Comparison of ENCODE assay signal across 19 mouse cellular contexts in the genomic region with DNA sequence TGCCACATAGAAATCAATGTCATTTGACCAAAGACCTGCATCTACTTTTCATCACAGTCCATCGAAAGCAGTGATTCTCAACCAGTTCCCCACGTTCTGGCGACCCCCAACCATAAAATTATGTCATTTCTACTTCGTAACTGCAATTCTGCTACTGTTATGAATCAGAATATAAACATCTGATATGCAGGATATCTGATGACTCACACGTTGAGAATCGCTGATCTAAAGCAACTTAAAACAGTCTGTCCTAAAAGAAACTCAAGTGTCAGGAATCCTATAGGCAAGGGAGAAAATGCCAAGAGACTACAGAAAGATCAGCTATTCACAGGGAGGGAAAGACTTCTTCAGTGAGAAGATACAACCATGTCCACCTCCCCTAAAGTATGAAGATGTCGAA.
A peak's percentile ranks its signal among the peaks of the same experiment; 100 is the strongest.
DNase-seq lines count a peak whose midpoint lies in the region; ATAC-seq lines count a peak whose summit lies in the region.
"Had no signal": no experiment of that assay in that cellular context is flagged by ENCODE, and none has a peak within 500 bp of the region (broad histone marks: within the 10 kb centered on the region; RNA-seq: fewer than 3 reads in every experiment).

No protein-coding gene starts in this region.

- WGBS in hindbrain, embryonic 15.5 days, result 90% methylated on average over 7 of the region's 7 CpGs
- WGBS in hindbrain, embryonic 10.5 days, result 92% methylated on average over 7 of the region's 7 CpGs
- WGBS in embryonic facial prominence, embryonic 10.5 days, result 88% methylated on average over 7 of the region's 7 CpGs
- 63% methylated on average over 7 of the region's 7 CpGs for WGBS in embryonic facial prominence, embryonic 14.5 days

- intact Hi-C loops in heart, postnatal 14 days (cut with DNase I), result no loop called here

- H3K9me3 ChIP-seq in hindbrain, embryonic 15.5 days, result no peaks in the 10 kb centered on the region
- H3K9me3 ChIP-seq in hindbrain, embryonic 10.5 days, result no peaks in the 10 kb centered on the region
- no peaks in the 10 kb centered on the region for H3K9me3 ChIP-seq in embryonic facial prominence, embryonic 10.5 days
- H3K9me3 ChIP-seq in embryonic facial prominence, embryonic 14.5 days (ENCODE audit: control insufficient read depth, low read length), result no peaks in the 10 kb centered on the region
- H3K9me3 ChIP-seq: heart, embryonic 12.5 days; midbrain, embryonic 13.5 days; neural tube, embryonic 12.5 days had no signal

- H3K27ac ChIP-seq in hindbrain, embryonic 15.5 days (replicated peaks), result peak overlapping the region; percentile 74
- H3K27ac ChIP-seq in hindbrain, embryonic 10.5 days, result no peak overlapping the region
- H3K27ac ChIP-seq in embryonic facial prominence, embryonic 10.5 days (replicated peaks), result peak overlapping the region; percentile 79
- H3K27ac ChIP-seq in embryonic facial prominence, embryonic 14.5 days (replicated peaks; ENCODE audit: low read depth, low read length), result peak overlapping the region; percentile 65

- no peak overlapping the region for H3K9ac ChIP-seq in hindbrain, embryonic 15.5 days
- H3K9ac ChIP-seq in embryonic facial prominence, embryonic 14.5 days (ENCODE audit: low read depth, low read length), result no peak overlapping the region
- H3K9ac ChIP-seq: heart, embryonic 12.5 days; liver, postnatal 0 days; midbrain, embryonic 13.5 days; neural tube, embryonic 12.5 days had no signal

- no peak for DNase-seq in hindbrain, embryonic 10.5 days (ENCODE audit: low spot score)
- no peak for DNase-seq in embryonic facial prominence, embryonic 10.5 days (ENCODE audit: low spot score)
- DNase-seq in embryonic facial prominence, embryonic 14.5 days (ENCODE audit: low spot score), result no peak
- peak; percentile 23 for DNase-seq in induced T-regulatory cell, adult 2 months (ENCODE audit: low read depth)
- DNase-seq in heart, postnatal 14 days, result no peak
- no peak for DNase-seq in frontal cortex, adult 2 months (ENCODE audit: extremely low spot score in 1 of 2, low spot score in 1 of 2)
- DNase-seq: adrenal gland, postnatal 14 days; gastrocnemius, postnatal 14 days; kidney, adult 9 months; liver, postnatal 0 days; lung, postnatal 36 days; retina, postnatal 1 day; thymus, postnatal 36 days had no signal

- H3K36me3 ChIP-seq in hindbrain, embryonic 15.5 days, result no peaks in the 10 kb centered on the region
- no peaks in the 10 kb centered on the region for H3K36me3 ChIP-seq in hindbrain, embryonic 10.5 days
- no peaks in the 10 kb centered on the region for H3K36me3 ChIP-seq in embryonic facial prominence, embryonic 10.5 days (replicated peaks)
- no peaks in the 10 kb centered on the region for H3K36me3 ChIP-seq in embryonic facial prominence, embryonic 14.5 days (ENCODE audit: control insufficient read depth, insufficient read depth, low read length)
- H3K36me3 ChIP-seq: heart, embryonic 12.5 days; midbrain, embryonic 13.5 days; neural tube, embryonic 12.5 days had no signal

- H3K4me2 ChIP-seq in hindbrain, embryonic 15.5 days, result no peak overlapping the region
- peak overlapping the region; percentile 38 for H3K4me2 ChIP-seq in embryonic facial prominence, embryonic 14.5 days (ENCODE audit: low read depth, low read length)
- H3K4me2 ChIP-seq: heart, embryonic 12.5 days; midbrain, embryonic 13.5 days; neural tube, embryonic 12.5 days had no signal

- no peak overlapping the region for H3K4me3 ChIP-seq in hindbrain, embryonic 15.5 days
- H3K4me3 ChIP-seq in hindbrain, embryonic 10.5 days, result no peak overlapping the region
- H3K4me3 ChIP-seq in embryonic facial prominence, embryonic 10.5 days, result no peak overlapping the region
- no peak overlapping the region for H3K4me3 ChIP-seq in embryonic facial prominence, embryonic 14.5 days (ENCODE audit: low read depth, low read length)
- H3K4me3 ChIP-seq: heart, embryonic 12.5 days; midbrain, embryonic 13.5 days; neural tube, embryonic 12.5 days had no signal

- H3K27me3 ChIP-seq in hindbrain, embryonic 15.5 days, result no peaks in the 10 kb centered on the region
- no peaks in the 10 kb centered on the region for H3K27me3 ChIP-seq in hindbrain, embryonic 10.5 days (ENCODE audit: insufficient read depth, poor library complexity, severe bottlenecking)
- no peaks in the 10 kb centered on the region for H3K27me3 ChIP-seq in embryonic facial prominence, embryonic 10.5 days (replicated peaks; ENCODE audit: low read depth, poor library complexity, severe bottlenecking)
- no peaks in the 10 kb centered on the region for H3K27me3 ChIP-seq in embryonic facial prominence, embryonic 14.5 days (replicated peaks; ENCODE audit: control insufficient read depth, insufficient read depth, low read length)
- H3K27me3 ChIP-seq: heart, embryonic 12.5 days; midbrain, embryonic 13.5 days; neural tube, embryonic 12.5 days had no signal

- H3K4me1 ChIP-seq in hindbrain, embryonic 15.5 days (replicated peaks), result peaks cover 54% of the 10 kb centered on the region
- peaks cover 48% of the 10 kb centered on the region for H3K4me1 ChIP-seq in hindbrain, embryonic 10.5 days (replicated peaks)
- peaks cover 75% of the 10 kb centered on the region for H3K4me1 ChIP-seq in embryonic facial prominence, embryonic 10.5 days
- peaks cover 37% of the 10 kb centered on the region for H3K4me1 ChIP-seq in embryonic facial prominence, embryonic 14.5 days (ENCODE audit: control insufficient read depth, insufficient read depth, low read length)

- no peak for ATAC-seq in hindbrain, embryonic 15.5 days (ENCODE audit: low FRiP score, low read depth)
- ATAC-seq in embryonic facial prominence, embryonic 14.5 days (ENCODE audit: low read depth), result no peak
- ATAC-seq in inflammation-experienced regulatory T-cells, adult 6 months, result no peak
- ATAC-seq: CD4-positive, CD25-positive, alpha-beta regulatory T cell, adult 4 months; liver, postnatal 0 days had no signal
